Mouse (Mus musculus): ENCODE measurements around the gene Akap2.
A peak's percentile ranks its signal among the peaks of the same experiment; 100 is the strongest.

Akap2 gene

DNA sequence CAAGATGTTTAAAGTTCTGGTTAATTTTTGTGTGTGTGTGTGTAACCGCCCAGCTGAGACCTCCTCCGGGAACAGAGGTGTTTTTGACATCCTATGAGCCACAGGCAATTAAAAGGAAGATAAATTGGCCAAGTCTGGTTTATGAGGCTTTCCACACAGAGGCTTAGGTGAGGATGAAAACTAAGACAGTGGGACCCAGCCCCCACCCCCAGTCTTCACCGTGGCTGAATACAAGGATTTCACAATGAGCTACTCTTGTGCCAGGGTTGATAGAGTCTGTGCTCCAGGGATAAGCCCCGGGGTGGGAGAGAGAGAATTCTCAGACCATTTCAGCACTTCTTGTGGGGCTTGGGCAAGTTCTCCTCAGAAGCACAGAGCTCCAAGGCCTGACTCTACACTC is 33.6 kb downstream of the Akap2 start:
- no peak for DNase-seq (ENCODE audit: inconsistent age in 2 of 2, low spot score in 1 of 2)

DNA sequence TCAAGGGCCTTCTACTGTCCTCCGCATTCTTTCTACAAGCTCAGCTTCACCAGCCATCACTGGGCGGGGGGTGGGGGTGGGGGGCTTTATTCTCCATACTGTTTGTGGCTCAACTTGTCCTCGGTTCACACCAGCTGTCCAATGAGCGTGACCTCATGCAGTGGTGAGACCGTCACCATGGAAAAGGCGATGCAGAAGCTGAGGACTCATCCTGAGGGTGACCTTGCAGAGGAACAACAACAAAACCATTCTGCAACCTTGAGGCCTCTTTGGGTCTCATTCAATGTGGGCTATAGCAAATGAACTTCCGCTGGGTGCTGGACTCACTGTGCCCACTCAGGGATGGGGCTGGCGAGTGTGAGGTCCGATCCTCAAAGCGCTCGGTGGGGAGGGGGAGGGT is 34.1 kb downstream of the Akap2 start:
- DNase-seq (ENCODE audit: inconsistent age in 2 of 2, low spot score in 1 of 2) = peak; percentile 66 to 74

DNA sequence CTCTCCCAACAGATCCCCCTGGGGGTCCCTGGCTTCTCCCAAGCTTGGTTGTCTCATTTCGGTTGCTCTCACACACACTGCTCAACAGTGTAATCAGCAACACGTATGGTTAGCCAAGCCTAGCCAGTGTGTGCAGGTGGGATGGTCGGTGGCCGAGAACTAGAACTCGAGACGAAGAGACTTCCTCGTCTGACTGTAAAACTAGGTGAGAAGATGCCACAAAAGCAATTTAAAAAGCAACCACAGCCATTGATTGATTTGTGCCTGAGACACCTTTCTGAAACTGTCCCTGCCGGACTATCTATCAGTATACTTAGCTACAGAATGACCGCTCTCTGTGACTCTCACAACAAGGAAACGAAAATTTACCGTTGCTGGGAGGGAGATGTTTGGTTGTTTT is 37.6 kb downstream of the Akap2 start:
- no peak for DNase-seq (ENCODE audit: inconsistent age in 2 of 2, low spot score in 1 of 2)

DNA sequence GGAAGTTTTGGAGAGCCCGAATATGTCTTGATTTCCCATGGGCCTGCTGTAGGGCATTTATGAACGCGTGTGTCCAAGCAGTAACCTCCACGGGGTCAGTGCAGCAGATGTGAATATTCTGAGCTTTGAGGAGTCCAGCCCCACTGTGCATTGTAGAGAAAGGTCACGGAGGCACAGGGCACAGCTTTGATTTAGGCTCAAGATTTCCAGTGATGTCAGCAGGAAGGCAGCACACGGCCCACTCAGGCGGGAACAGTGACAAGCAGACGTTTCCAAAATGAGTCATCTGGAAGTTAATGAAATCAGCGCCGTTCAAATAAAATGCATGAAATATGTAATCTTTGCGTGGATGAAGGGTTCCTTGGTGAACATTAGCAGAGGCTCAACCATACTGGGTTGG is 40.5 kb downstream of the Akap2 start:
- DNase-seq (ENCODE audit: inconsistent age in 2 of 2, low spot score in 1 of 2) = peak; percentile 74 to 85

DNA sequence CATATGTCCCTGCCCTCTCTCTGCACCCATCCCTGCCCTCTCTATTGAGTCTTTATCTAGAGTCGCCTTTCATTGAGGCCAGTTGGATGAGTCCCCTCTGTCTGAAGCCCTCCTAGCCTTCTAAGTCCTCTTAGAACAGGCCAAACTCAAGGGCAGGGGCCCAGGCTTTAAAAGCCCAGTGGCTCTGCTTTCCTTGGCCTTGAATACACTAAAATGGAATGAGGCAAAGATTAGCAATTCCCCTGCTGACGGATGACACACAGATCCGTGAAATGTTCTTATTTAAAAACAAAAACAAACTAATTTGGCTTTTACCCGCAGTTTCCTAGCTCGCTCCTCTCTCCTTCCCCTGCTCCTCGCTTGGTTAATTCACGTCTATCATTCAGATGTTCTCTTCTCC is 45.0 kb downstream of the Akap2 start:
- peak in 1 of 2 experiments; percentile 68 for DNase-seq (ENCODE audit: inconsistent age in 2 of 2, low spot score in 1 of 2)

DNA sequence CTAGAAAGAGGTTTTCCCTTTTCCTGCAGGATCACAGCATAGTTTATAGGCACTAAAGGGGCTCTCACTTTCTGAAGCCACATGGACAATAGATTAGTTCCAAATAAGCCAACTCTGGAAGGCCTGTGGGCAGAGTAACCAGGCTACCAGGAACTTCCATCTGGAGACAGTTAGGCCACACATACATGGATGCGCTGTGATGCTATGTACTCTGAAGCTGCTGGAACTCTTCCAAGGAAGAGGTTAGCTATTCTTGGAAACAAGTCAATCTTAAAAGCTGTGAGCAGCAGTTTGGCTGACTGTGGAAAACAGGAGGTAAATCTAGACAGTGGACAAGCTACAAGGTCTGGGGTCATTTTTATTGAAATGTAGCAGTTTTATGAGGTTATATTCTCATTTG is 46.9 kb downstream of the Akap2 start:
- DNase-seq (ENCODE audit: inconsistent age in 2 of 2, low spot score in 1 of 2) = peak in 1 of 2 experiments; percentile 67

DNA sequence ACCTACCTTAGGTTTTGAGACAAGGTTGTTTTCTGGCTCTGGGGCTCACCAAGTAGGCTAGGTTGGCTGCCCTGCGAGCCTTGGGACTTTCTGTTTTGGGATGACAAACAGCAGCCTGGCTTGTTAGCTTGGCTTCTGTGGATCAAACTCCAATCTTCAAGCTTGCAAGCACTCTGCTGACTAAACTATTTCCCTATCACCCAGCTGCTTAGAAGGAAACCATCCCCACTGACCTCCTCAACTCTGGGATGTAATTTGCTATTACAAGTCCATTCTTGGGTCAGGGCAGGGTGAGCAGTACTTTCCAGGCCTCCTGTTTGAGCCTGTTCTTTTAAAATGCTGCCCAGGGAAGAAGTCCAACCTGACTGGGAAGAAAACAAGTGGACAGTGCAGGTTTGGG is 47.5 kb downstream of the Akap2 start:
- no peak for DNase-seq (ENCODE audit: inconsistent age in 2 of 2, low spot score in 1 of 2)

DNA sequence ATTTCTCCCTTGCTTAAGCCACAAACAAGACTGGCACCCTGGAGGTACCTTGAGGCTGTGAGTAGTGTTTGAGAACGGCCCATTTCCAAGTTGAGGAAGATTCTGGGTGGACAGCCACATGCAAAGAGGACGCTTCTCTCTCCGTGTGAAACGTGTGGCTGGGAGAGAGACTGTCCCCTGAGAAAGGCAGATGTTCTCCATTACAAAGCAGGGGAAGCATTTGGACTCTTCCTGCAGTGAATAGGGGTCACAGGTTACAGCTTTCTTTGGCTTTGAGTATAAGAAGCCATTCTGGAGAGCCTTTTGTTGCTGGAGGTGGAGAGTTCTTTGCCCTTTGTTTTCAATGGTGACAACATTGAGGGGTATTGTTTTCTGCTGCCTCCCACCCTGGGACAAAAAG is 48.3 kb downstream of the Akap2 start:
- DNase-seq (ENCODE audit: inconsistent age in 2 of 2, low spot score in 1 of 2) = no peak

DNA sequence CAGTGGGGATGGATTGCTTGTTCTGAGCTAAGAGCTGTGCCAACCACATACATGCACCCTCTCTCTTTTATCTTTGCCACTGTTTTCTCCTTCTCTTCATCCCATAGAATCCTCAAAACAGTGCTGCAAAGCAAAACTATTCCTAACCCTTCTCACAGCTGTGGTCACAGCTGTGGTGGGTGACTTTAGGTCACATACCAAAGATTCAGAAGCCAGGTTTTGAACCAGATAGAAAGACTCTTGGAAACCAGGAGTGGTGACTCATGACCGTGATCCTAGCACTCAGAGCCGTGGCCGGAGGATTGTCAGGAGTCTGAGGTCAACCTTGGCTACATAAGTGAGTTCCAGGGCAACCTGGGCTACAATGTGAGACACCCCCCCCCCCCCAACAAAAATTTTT is 51.5 kb downstream of the Akap2 start:
- DNase-seq (ENCODE audit: inconsistent age in 2 of 2, low spot score in 1 of 2) = peak in 1 of 2 experiments; percentile 52

DNA sequence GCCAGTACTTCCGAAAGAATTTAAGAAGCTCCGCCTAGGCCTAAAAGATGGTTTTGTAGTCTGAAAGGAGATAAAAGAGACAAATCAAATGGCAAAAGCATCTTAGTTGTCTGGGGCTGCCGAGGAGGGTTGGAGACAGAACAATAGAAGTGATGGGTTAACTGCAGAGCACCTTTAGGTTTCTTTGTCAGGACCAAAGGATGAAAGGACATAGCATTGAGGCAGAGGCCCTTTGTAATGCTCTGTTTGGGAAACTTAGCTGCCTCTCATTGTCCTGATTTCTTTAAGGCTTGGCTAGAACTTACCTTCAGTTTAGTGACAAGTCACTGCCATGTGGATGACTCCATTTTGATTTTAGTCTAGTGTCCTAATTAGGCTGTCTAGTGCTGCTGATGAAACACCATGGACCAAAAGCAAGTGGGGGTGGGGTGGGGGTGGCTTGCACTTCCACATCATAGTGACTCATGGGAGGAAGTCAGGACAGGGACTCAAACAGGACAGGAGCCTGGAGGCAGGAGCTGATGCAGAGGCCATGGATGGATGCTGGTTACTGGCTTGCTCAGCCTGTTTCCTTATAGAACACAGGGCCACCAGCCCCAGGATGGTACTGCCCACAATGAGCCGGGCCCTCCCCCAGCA is 52.8 kb downstream of the Akap2 start:
- peak in 1 of 2 experiments; percentile 51 for DNase-seq (ENCODE audit: inconsistent age in 2 of 2, low spot score in 1 of 2)

DNA sequence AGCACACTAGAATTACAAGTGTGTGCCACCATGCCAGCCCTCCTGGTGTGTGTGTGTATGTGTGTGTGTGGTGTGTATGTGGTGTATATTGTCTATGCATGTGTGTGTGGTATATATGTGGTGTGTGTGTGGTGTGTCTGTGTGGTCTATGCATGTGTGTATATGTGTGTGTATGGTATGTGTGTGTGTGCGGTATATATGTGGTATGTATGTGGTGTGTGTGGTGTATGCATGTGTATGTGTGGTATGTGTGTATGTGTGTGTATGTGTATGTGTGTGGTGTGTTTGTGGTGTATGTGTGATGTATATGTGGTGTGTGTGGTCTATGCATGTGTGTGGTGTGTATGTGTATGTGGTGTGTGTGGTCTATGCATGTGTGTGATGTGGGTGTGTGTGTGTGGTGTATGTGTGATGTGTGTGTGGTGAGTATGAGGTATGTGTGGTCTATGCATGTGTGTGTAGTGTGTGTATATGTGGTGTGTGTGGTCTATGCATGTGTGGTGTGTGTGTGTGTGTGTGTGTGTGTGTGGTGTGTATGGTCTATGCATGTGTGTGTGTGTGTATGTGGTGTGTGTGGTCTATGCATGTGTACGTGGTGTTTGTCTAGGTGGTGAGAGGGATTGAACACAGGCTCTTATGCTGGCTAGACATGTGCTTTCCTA is 54.2 kb downstream of the Akap2 start:
- DNase-seq (ENCODE audit: inconsistent age in 2 of 2, low spot score in 1 of 2) = no peak

DNA sequence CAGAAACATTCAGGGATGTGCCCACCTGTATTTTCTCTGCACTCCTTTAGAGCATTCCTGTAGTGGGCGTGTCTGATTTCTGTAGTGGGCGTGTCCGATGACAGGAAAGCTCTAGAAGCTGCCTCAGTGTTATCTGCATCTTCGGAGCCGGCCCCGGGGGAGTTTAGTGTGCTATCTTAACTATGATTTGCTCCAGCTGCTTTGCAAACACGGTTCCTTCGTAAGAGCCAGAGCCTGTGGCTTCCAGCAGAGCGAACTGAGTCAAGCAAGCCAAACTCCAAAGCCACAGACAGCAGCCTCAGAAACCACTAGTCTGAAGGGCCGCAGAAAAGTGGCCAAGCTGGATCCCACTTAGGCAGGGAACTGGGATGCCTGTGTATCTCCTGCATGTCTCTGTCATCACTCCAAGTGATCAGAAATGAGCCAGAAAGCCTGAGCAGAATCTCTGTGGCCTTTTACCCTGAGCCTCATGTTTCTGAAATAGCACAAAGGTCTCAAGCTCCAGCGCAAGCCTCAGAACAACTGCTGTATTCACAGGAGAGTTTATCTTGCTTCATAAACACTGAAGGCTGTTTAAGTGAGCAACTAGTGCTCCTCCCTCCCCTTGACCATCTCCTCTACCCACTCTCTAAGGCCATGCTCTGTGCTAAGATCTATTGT is 55.5 kb downstream of the Akap2 start:
- no peak for DNase-seq (ENCODE audit: inconsistent age in 2 of 2, low spot score in 1 of 2)

DNA sequence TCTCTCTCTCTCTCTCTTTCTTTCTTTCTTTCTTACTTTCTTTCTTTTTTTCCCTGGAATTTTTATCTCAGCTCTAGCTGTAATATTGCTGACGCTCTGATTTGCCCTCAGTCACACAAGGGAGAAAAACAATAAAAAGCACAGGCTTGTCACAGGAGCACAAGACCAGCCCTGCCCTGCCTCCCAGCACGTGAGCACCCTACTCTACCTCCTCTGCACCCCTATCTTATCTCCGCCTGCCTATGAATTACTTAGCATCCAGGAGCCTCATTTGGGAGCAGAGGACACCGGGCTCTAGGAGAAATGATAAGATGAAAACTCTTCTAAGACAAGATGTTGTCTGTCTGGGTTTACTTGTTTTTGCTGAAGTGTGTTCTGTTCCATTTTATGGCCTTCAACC is 57.1 kb downstream of the Akap2 start:
- DNase-seq (ENCODE audit: inconsistent age in 2 of 2, low spot score in 1 of 2) = no peak

DNA sequence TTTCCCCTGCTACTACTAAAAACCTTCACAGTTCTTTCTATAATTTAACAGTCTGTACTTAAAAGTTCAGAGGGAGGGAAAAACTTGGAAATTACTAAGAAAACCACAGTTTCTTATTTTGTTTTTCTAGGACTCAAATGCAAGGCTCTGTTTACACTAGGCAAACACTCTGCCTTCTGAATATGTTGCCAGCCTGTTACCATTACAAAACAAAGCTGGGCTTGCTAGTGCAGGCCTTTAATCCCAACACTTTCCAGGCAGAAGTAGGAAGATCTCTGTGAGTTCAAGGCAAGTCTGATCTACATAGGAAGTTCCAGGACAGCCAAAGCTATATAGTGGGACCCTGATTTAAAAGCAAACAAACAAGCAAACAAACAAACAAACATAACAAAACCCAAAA is 58.1 kb downstream of the Akap2 start:
- no peak for DNase-seq (ENCODE audit: inconsistent age in 2 of 2, low spot score in 1 of 2)

DNA sequence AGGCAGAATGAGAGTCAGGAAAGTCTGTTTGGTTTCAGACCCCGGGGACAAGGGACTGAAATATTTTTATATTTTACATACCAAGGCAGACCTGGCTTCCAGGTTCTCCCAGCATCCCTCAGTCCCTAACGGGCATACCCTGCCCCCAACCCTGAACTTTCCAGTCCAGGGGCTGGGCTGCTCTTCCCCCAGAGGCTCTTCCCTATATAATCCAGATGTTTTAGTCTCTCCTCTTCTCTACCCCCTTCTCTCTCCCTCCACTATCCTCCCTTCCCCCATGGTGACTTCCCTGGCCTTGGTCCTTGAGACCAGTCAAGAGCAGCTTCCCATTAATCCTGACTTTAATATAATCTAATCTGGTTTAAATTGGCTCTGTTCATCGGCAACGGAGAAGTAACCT is 62.9 kb downstream of the Akap2 start:
- DNase-seq (ENCODE audit: inconsistent age in 2 of 2, low spot score in 1 of 2) = no peak

DNA sequence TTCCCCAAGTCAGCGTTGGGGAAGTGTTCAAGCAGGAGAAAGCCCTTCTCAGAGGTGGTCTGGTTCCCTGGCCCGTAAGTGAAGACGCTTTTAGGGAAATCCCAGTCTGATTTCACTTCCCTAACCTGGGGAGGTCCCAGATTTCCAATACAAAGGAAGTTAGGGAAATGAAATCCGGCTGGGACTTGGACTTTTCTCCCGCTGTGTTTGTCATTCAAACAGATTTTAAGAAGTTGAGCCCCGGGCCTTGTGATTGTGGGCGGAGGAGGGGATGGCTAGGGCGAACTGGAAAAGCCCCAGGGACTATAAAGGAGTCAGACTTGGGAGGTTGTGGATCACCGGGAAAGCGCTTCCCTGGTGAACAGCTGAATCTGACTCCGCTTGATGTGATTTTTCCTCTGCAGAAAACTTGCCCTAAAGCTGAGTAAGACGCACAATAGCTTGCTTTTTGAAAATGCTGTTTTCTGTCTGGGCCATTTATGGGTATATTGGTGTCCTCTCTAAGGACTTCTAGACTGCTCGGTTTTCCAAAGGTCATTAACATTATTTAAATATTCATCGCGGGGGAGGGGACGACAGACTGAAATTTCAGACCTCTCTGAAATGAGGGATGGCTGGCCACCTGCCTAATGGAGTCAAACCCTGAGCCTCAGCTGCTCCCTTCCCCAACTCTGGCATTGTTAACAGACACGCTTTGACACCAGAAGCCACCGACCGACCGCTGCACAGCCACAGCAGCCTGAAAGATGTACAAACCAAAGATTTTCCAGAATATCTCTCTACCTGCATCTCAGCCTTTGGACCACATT is 63.6 kb downstream of the Akap2 start:
- DNase-seq (ENCODE audit: inconsistent age in 2 of 2, low spot score in 1 of 2) = peak in 1 of 2 experiments; percentile 45

DNA sequence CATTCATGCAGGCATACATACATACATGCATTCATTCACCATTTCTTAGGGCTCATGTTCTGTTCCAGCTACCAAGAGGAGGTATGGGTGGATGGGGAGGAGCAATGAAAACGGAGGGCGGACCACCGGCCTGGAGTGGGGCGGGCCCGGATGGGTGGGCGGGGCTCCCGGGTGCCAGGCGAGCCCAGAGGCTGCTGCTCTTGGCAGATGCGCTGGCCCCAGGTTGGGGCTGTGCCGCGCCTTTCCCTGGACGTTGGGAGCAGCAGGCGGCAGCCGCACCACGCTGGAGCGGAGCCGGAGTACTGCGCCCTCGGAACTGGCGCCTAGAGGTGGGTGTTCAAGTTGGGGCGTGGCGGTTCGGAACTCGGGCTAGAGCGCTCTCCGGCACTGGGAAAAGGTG is 64.5 kb downstream of the Akap2 start:
- peak; percentile 86 to 93 for DNase-seq (ENCODE audit: inconsistent age in 2 of 2, low spot score in 1 of 2)

DNA sequence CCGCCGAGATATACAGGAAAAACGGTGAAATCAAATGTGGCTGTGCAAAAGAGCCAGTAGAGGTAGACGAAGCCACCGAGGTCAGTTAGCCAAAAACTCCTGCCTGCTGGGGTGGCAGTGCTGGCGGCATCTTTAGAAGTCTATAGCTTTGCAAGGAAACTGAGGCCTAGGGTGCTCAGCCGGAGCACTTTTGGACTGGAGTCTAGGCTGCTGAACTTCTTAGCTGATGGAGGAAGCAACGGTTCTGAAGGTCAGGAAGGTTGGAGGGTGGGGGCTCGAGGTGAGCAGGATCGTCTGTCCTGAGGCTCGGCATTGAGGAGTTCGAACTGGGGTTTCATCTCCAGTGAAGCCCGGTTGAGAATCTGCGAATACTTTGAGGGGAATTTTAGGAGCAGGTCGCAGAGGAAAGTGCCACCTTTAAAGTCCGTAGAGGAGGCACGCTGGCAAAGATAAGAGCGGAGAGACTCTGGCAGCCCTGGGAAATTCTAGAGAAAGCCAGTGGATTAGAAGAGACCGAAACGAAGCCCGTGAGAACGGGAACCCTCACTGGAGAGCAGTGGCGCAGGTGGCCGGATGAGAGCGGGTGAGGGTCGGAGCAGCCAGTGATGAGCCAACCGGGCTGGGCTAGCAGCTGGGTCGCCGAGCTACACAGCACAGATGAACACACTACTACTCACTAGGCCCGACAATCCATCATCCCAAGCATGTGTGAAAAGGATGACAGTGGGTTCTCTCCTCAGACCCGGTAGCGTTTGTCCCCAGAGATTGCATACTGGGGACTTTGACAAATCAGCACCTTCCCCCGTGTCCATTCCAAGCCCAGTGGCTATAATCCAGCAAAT is 65.3 kb downstream of the Akap2 start:
- peak; percentile 47 to 76 for DNase-seq (ENCODE audit: inconsistent age in 2 of 2, low spot score in 1 of 2)

DNA sequence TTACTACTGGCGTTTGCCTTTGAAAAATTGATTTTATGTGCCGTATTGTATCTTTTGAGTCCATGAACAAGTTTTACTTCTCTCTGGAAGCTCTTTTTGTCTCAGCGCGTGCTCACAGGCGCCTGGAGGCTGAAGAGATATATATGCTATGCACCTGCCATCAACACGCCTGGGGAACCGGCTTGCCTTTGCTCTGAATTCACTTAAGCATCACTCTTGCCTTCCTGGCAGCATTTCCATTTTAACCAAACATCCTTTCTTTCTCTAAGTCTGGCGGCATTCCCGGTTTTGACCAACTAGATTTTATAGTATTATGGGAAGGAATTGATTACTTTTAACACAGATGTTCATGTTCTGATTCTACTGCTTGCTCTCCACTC is 65.9 kb downstream of the Akap2 start:
- no peak for DNase-seq (ENCODE audit: inconsistent age in 2 of 2, low spot score in 1 of 2)

DNA sequence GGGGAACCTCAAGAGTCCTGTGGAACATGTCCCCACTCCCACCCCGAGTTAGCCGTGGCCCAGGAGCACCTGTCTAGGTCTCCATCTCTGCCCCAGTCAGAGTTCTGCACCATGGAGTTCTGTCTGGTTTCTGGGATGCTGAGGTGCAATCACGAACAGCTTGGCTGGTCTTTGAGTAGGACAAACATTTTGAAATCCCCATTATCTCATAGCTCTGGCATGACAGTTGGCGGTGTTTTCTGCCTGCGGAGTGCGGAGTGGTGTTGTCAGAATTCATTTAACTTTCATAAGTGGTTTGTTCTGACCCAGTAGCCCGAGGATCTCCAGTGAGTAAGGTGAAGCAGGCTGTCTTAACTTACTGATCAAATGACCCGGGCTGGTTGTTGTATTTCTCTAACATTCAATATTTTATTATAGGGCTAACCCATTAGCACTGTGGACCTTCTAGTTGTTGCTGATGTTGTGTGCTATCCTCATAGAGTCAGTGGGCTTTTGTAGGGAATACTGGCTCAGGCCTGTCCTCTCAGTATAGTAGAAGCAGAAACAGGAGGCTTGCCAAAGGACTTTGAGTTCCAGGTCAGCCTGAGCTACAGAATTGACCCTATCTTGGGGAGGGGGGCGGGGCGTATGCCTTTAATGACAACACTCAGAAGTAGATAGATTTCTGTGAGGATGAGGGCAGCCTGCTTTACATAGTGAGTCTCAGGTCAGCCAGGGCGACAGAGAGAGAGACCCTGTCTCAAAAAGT is 66.6 kb downstream of the Akap2 start:
- DNase-seq (ENCODE audit: inconsistent age in 2 of 2, low spot score in 1 of 2) = peak; percentile 39 to 82
